Mouse (Mus musculus) neutrophil, adult 5-6 weeks (primary cell): ENCODE data around the gene Acpp. TPM values are rescaled to one million over a fixed set of nuclear protein-coding genes. Genes with fewer than 3 reads are reported as not detected.
"Not testable (repeated sequence)": the region's sequence is repeated elsewhere in the genome, so short reads cannot be mapped to it uniquely, and the experiment has no call there.

Experiments used
- ATAC-seq: fragments of 151-379, 151-347 bp; 2 replicates; pipeline ENCODE4 v1.8.0; 2017; ENCODE audit warnings: mild to moderate bottlenecking, moderate TSS enrichment; ENCODE audit not compliant: insufficient number of reproducible peaks, poor library complexity, low FRiP score, severe bottlenecking; ENCODE audit errors: extremely low read depth
- total RNA-seq: library from RNA; stranded (forward); fragments of 200-1000 nt; gene quantifications from 2 replicates; pipeline ENCODE4 v1.2.3, GENCODE M21; 2017

Gene Acpp
- total RNA-seq, result 29.8 and 36.7 TPM in 2 replicates

DNA sequence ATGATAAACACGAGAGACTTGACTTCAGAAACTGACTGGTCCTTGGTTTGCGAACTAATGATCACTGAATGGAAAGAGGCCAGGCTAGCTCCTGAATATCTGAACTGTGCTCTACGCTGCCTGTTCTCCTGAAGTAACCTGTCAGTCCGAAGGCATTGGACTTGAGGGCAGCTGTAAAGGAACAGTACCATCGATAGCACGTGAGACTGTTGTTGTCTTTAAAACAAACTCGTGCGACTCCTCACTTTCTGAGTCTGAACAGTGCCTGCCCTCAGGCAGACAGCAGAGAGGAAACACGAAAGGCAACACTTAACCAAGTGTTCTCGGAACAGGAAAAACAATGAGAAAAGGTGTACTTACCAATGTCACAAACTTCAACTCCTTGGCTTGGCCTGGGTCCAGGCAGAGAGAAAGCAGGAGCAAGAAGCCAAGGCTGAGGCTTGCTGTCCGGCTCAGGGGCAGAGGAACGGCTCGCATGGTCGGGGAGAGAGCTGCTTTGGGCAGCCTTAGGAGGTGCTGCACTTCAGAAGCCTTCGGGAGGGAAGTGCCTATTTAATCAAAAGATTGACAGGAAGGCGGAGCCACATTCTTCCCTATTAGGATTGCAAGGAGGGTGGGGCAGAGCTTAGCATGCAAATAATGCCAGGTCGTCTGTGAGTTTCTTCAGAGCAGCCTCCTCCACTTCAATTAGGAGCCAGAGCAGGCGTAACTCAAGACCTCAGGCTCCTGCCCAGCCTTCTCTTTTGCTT is at the start of gene Acpp:
Gene Acpp, minus strand, starts transcription at position 566 of the 749 bp plus-strand sequence.
- ATAC-seq, result peak; percentile 82

DNA sequence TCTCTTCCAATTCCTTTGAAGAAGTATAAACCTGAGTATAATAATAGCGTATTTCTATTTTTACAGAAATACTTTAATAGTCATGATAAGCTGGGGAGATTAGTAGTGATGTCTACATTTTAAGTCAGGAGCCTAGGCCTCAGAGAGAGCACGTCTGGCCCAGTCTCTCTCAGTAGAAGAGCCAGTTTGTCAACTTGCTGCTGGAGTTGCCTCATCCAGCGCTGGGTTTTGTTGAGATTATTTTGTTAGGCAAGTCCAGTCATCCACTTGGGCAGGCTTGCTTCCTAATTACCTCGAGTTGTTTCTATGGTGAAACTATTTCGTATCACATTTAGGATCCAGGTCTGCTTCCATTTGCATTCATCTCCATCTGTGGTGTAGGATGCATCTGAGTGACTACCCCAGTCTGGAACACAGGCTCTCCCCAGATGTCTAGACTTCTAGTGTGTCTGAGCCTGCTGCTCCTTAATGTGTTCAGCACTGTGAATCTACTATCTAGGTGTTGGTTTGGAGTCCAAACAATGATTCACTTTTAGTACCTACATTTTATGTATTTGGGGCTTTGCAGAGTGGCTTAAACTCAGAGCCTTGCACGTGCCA is 45.1 kb upstream of the Acpp start:
- ATAC-seq, result no peak

- ATAC-seq, result no peak
These were observed 42.1 kb upstream of the Acpp start for GRCm38 (mm10) chr9:104379532-104380162.

DNA sequence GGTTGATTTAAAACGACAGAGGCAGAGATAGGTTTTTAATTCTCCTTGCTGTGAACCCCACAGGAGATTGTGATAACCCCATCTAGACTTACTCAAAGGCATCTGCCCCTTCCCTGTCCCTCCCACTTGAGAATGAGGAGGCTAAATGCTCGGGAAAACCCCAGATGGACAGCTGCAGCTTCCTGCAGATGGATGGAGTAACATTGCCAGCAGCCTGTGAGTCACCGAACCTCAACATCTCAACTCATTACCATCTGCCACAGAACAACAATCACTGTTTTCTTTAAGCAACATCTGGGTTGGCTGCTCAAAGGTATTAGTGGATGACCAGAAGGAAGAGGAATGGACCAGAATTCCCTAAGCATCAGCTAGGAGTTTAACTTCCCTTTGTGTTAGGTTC is 38.0 kb upstream of the Acpp start:
- ATAC-seq, result no peak

DNA sequence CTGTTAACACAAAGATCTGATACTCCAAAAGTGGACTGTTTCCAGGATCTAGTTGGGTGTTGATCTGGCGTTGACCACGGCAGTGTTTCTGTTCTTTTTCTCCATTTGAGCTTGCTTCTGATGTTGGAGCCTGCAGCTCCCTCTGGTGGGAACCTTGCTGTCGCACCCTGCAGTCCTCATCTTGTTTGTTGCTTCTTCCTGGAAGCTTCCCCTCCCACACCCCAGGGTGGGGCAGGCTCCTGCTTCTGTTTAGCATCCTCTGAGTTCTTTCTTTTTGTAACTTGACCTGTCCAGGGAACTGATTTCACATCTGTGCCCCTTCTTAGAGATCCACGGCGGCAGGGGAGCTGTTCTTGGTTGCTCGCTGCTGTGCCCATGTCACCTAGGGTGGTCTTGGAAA is 35.7 kb upstream of the Acpp start:
- peak; percentile 75 for ATAC-seq

DNA sequence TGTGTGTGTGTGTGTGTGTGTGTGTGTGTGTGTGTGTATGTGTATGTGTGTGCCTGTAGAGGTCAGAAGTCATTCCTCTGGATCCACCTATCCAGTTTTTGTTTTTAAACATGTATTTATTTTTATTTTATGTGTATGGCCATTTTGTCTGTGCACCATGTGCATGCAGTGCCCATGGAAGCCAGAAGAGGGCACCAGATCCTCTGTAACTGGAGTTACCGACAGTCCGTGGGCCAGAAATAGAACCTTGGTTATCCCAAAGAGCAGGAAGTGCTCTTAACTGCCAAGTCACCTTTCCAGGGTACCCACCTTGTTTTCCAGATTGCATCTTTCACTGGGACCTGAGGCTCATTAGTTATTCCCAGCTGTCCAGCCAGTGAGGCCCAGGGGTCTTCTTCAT is 29.4 kb upstream of the Acpp start:
- no peak for ATAC-seq

GRCm38 (mm10) chr9:104361951-104362350 is 24.4 kb upstream of the Acpp start:
- ATAC-seq, result not testable (repeated sequence)

GRCm38 (mm10) chr9:104361073-104361891 is 23.7 kb upstream of the Acpp start:
- no peak for ATAC-seq

DNA sequence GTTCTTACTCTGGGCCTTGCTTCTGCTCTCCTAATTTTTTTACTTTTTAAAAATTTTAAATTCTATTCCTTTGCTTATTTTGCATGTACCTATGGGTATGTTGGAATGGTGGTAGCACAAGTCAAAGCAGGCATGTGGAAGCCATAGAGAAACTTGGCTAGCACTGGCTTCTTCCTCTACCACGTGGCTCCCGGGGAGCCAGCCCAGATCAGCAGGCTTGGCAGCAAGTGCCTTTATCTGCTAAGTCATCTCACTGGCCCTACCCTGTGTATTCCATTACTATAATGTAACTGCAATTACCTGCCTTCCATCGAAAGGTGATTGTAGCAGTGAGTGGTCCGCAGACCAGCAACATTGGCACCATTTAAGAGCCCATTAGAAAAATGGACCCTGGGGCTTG is 22.8 kb upstream of the Acpp start:
- ATAC-seq, result no peak

DNA sequence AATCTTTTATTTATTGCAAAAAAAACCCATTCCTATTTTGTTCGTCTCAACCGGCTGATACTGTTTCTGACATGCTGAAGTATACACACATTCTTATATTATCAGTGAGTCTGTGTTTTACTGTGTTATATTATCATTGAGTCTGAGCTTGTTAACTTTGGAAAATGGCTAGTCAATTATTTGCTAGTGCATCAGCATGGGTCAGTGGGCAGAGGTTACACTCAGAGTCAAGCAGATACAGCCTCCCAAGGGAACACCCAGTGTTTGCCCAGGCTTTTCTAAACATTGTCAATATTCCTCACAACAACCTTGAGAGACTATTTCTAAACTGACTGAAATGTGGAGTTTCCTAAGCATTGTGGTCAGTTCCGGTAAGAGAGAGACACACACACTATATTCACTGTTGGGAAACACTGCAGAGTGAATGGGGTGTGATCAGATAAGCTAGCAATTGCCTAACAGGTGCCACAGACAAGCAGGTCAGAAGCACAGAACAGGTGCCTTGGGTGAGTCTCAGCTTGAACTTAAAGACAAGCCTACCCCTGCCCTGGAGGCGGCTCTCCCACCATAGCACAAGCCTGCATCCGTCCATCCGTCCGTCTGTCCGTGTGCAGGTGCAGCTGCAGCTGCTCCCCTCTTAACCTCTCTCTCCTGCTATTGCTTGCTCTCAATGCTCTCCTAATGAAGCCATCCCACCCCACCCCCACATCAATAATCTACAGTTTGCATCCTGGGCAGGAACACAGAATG is 18.1 kb upstream of the Acpp start:
- ATAC-seq, result peak; percentile 67

DNA sequence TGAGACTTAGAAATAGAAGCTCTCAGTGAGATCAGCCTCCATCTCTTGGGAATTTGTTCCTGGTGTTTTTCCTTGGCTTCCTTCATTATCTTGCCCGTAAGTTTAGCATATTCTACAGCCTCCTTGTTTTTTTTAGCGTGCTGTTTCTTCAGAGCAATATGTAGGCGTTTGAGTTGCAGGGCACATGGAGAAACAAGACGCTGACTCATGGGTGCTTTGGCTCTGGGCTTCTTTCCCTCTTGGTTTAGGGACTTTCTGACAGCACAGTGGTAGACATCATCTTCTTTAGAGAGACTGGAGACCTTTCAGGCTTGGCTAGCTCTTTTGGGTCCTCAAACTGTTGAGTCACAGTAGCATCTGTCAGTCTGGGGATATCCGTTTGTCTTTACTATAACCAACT is 6.6 kb upstream of the Acpp start:
- ATAC-seq, result no peak

- no peak for ATAC-seq
These were observed 1.9 kb upstream of the Acpp start for GRCm38 (mm10) chr9:104339483-104339882.

DNA sequence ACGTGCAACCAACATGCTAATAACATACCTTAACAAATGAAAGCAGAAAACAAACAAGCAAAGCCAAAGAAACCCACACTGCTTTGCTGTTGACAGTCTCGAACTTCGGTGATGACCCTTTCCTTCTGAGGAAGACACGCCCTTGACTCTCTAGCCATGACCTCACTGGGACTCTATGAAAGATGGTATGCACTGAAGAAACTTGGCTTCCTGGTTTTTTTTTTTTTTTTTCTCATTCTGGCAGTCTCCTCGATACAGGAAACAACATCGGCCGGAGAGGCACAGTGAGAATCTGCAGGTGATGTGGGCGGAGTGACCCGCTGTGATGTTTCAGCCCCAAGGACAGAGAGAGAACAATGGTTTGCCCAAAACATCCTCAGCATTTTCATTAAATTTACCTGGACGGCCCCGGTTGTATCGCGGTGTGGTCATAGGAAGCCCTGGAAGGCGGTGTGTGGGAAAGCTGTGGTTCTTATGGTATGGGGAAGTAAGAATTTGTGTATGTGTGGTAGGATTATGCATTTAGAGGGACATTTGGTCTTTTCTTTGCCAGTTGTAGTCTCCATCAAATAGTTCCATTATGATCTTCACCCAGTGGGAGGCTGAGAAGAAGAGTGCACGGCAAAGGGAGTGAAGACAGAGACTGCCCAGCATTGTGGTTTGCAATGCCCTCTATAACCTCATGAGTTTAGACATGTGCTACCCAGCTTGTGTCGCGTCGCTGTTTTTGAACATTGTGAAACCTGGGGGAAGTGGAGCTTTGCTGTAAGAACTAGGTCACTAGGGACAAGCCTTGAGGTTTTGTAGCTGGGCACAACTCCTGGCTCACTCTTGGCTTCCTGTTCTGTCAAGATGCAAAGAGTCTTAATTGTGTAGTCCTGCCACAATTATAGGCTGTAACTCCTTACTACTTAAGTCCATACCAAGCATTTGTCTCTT is 1.2 kb upstream of the Acpp start:
- ATAC-seq, result peak; percentile 70

GRCm38 (mm10) chr9:104331301-104331700 is 6.2 kb downstream of the Acpp start:
- ATAC-seq, result peak; percentile 60

GRCm38 (mm10) chr9:104328655-104329054 is 8.9 kb downstream of the Acpp start:
- ATAC-seq, result no peak

GRCm38 (mm10) chr9:104321519-104321918 is 16.0 kb downstream of the Acpp start:
- ATAC-seq, result no peak

DNA sequence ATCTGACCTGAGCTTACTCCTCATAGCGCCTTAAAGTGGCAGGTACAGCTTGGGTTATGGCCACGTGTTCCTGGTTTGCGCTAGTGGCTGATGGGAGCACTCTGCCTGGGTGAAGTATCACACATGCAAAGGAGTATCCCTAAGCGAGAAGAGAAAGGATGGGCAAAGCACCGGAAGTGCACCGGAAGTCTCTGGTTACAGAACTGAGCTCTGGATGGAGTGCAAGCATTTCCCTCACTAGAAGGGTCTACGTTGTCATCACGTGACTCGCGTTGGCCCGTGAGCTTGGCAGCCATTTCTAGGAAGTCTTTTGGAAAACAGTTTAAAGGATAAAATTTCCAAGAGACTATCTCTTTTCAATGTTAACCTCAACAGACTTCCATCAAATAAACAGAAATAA is 21.2 kb downstream of the Acpp start:
- no peak for ATAC-seq

- ATAC-seq, result 0 out of 2 replicates have a peak, but pooled peaks have one; percentile 26
These were observed 22.0 kb downstream of the Acpp start for GRCm38 (mm10) chr9:104315499-104315898.
